Mouse (Mus musculus): ENCODE data around the gene Cdk5rap3.

Cdk5rap3 gene

DNA sequence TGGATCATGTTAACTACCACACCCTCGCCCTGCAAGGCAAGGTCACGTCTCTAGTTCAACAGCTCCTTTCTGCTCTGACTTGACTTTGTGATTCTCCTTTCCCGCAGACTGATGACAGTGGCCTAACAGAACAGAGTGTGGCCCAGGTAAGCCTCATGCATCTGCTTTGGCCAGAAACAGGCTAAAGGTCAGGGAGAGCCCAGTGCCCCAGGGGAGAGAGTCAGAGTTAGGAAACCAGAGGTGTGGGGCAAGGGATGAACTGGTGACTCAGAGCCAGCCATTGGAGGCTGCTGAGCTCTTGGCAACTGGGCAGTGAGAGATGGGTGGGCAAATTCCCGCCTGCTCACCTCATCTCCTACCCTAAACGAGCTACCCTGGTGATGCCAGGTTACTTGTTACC, 58.9 kb downstream of the Cdk5rap3 start:
- DNase-seq, result no peak

Measured in cerebellum, adult 9-11 months (tissue).